Mouse (Mus musculus): ENCODE results near the gene Gm20479. TPM values are rescaled to one million over a fixed set of nuclear protein-coding genes. Genes with fewer than 3 reads are reported as not detected.

Gene Gm20479
- total RNA-seq, 2 experiments from 2014 or later: 0.76 TPM; not detected in 1

DNA sequence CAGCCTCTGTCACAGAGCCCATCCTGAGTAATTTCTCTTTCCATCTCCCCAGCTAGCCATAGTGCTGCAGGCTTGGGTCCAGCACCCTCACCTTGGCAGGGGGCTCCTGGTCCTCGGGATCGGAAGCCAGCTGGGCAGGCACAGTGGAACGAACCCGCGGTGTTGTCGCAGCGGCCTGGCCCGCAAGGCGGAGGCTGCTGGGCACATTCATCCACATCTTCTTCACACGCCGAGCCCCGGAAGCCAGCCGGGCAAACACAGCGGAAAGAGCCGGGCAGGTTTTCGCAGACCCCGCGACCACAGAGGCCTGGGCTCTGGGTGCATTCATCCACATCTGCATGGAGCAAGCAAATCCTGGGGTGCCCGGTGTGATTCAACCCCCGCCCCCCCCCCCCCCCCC, 32.3 kb downstream of the Gm20479 start:
- no peak for DNase-seq
- intact Hi-C loops (cut with DNase I): no loop called here

DNA sequence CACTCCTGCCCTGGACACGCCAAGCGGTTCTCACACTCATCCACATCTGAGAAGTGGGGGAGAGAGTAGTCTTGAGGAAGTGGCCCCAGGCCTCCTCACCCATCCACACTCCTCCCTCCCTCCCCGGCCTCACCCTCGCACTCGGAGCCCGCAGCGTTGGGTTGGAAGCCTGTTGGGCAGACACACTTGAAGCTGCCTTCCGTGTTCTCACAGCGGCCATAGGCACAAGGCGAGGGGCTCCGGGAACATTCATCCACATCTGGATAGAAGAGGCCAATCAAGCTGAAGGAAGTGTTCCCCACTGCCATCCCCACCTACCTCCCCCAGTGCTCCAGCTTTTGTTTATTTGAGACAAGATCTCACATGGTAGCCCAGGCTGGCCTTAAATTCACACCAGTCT, 33.1 kb downstream of the Gm20479 start:
- intact Hi-C loops (cut with DNase I): no loop called here
- DNase-seq: no peak

DNA sequence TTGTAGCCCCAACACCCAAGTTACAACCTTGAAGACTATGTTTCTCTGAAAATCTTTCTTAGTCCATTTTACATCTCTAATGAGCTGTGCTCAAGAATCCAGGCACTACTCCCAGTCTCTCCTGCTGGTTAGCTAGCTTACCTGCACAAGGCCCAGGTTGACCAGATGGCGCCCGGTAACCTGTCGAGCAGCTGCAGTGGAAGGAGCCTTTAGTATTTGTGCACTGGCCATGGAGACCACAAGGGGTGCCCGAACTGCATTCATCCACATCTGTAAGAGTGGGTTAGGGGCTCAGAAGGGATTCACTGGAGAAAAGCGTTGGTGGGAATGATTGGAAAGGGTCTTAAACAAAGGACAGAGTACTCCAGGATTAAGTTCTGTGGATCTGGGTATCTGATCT, 34.2 kb downstream of the Gm20479 start:
- DNase-seq: no peak

GRCm38 (mm10) chr7:27322291-27322690, 34.9 kb downstream of the Gm20479 start:
- intact Hi-C loops (cut with DNase I): no loop called here
- DNase-seq: no peak

More for the DNA sequence above, 34.2 kb downstream of the Gm20479 start:
- intact Hi-C loops (cut with DNase I): no loop called here

DNA sequence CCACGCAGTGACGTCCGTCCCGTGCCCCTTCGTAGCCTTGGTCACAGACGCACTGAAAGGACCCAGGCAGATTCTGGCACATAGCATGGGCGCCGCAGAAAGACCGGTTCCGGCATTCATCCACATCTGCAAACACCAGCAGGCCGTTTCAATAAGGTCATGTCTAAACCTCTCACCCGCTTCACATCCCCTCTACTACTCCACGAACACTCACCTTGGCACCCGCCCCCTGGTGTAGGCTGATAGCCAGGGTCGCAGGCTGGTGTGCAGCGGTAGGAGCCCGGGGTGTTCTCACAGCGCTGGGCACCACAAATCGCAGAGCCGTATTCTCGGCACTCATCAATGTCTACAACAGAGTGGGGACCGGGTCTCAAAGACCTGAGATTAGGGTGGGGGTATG, 37.8 kb downstream of the Gm20479 start:
- no peak for DNase-seq
- intact Hi-C loops (cut with DNase I): no loop called here

- intact Hi-C loops (cut with DNase I): no loop called here
- peak; percentile 68 to 73 for DNase-seq
Measured at GRCm38 (mm10) chr7:27315958-27316357, 41.3 kb downstream of the Gm20479 start.

GRCm38 (mm10) chr7:27314393-27314792, 42.8 kb downstream of the Gm20479 start:
- no peak for DNase-seq
- intact Hi-C loops (cut with DNase I): no loop called here

DNA sequence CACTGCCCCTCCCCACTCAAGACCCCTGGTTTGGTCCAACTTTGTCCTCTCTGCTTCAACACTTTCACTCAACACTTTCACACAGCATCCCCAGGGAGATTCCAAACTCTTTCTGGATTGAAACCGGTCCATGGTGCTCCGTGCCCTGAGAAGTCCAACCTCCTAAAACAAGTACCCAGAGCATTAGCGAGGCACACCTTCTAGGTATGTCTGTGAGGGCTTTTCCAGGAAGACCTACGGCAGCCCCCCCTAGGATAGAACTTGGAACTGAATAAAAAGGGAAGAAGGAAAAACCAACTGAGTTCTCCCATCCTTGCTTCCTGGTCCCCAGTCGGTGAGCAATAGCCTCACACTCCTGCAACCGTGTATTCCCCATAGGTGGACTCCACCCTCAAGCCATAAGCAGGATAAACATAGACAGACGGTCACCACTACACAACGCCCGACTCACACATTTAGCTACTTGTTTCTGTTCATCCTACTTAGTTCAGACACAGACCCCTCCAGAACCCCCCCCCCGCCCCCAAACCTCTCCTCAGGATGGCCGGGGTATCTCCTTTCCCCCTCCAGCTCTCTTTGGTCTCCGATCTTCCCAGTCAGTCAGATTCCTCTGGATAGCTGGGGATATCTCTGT, 45.5 kb downstream of the Gm20479 start:
- intact Hi-C loops (cut with DNase I): loop anchor here (2.0 kb wide), 1 partner anchor 17 kb away; no protein-coding TSS in a partner anchor
- DNase-seq: no peak

DNA sequence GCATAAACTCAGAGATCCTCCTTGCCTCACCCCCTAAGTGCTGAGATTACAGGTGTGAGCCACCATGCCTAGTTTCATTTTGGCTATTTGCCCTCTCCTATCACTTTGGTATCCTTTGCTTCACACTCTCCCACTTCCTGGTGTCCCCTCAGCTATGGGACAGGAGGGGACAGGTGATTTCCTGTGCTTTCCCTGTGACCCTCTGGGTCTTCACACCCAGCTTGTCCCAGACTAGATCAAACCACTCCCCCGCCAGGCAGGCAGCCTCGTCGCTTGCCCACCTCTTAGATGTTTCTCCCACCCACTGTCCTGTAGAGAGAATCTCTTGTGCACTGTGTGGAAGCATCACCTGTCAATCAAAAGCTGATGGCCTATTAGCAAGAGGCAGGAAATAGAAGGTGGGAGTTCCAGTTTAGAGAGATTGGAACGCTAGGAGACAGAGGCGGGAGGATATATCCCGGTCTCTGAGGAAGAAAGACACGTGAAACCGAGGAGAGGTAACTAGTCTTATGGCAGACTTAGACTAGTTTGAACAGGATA, 46.2 kb downstream of the Gm20479 start:
- no peak for DNase-seq
- intact Hi-C loops (cut with DNase I): loop anchor here (2.0 kb wide), 1 partner anchor 18 kb away; no protein-coding TSS in a partner anchor

GRCm38 (mm10) chr7:27310306-27310705, 46.9 kb downstream of the Gm20479 start:
- intact Hi-C loops (cut with DNase I): loop anchor here (2.0 kb wide), 1 partner anchor 18 kb away; no protein-coding TSS in a partner anchor
- peak; percentile 62 to 77 for DNase-seq

DNA sequence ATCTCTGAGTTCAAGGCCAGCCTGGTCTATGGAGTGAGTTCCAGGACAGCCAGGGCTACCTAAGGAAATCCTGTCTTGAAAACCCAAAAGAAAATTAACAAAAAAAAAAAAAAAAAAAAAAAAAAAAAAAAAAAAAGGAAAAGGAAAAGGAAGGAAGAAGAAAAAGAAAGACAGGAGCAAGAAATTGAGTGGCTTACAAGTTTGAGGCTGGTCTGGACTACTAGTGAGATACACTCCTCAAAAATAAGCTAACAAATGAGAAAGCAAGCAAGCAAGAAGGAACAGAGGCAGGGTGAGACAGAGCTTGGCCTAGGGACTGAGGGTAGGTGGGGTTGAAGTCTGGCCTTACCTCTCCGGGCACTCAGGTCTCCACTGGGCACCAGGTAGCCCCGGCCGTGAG, 47.4 kb downstream of the Gm20479 start:
- intact Hi-C loops (cut with DNase I): loop anchor here (2.0 kb wide), 1 partner anchor 19 kb away; no protein-coding TSS in a partner anchor
- DNase-seq: no peak

- intact Hi-C loops (cut with DNase I): no loop called here
- no peak for DNase-seq
Measured at GRCm38 (mm10) chr7:27308821-27309549, 48.2 kb downstream of the Gm20479 start.

GRCm38 (mm10) chr7:27307551-27307950, 49.7 kb downstream of the Gm20479 start:
- no peak for DNase-seq
- intact Hi-C loops (cut with DNase I): no loop called here

GRCm38 (mm10) chr7:27306161-27307160, 50.8 kb downstream of the Gm20479 start:
- peak; percentile 63 to 74 for DNase-seq
- intact Hi-C loops (cut with DNase I): no loop called here

DNA sequence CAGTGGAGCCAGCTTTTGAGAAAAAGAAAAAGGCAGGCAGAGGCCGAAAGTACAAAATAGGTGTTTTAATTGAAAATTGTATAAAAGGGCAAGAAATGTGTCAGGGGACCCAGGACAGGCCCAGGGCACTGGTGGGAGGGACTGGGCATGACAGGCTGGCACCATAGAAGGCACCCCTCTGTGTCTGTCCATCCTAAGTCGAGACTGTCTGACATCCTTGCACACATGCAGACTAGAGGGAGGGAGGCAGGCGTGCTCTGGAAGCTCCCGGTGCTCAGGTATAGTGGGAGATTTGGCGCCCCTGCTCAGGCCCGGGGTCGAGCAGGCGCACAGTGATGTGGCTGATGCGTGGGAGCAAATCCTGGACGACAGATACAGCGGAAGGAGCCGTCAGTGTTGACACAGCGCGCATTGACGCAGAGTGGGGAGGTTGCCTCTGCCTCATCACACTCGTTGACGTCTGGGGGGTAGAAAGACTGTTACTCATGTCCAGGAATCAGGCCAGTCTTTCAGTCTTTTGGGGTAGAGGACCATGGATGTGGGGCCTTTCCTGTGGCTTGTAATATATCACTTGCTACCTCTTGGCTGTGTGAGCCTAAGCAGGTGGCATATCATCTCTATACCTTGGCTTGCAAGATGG, 52.0 kb downstream of the Gm20479 start:
- DNase-seq: no peak
- intact Hi-C loops (cut with DNase I): no loop called here

Other genes with a start within 250 kb of the Gm20479 start
- gene Cyp2f2, start 237.5 kb downstream of the Gm20479 start, total RNA-seq (2021): 10 to 100 TPM in 1 of 2 experiments, under 1 TPM in 1; 0.12 to 25.5 TPM
- not detected for gene Cyp2t4, start 203.7 kb downstream of the Gm20479 start, total RNA-seq (2021)
- 10 to 100 TPM; 60.1 to 60.6 TPM for gene Egln2, start 190.6 kb downstream of the Gm20479 start, total RNA-seq (2021)
- gene Rab4b, start 178.5 kb downstream of the Gm20479 start, total RNA-seq (2021): 10 to 100 TPM; 21.9 to 22.1 TPM
- gene Gm21983, start 176.3 kb downstream of the Gm20479 start, total RNA-seq (2021): not detected
- gene Mia, start 176.3 kb downstream of the Gm20479 start, total RNA-seq (2021): not detected
- gene BC024978, start 161.6 kb downstream of the Gm20479 start, total RNA-seq (2021): 10 to 100 TPM; 12.3 to 12.5 TPM
- gene Snrpa, start 161.1 kb downstream of the Gm20479 start, total RNA-seq (2021): 10 to 100 TPM; 38.9 to 47.7 TPM
- gene Itpkc, start 128.8 kb downstream of the Gm20479 start, total RNA-seq (2021): 1 to 10 TPM; 4.5 to 5.5 TPM
- gene Coq8b, start 124.4 kb downstream of the Gm20479 start, total RNA-seq (2021): 1 to 10 TPM; 7.0 to 8.8 TPM
- gene Numbl, start 99.0 kb downstream of the Gm20479 start, total RNA-seq (2021): 1 to 10 TPM; 7.9 to 8.5 TPM
- gene Ltbp4, start 19.7 kb downstream of the Gm20479 start, total RNA-seq (2021): 100 to 1,000 TPM; 354 to 358 TPM
- 1 to 10 TPM; 8.6 to 9.7 TPM for gene Shkbp1, start 1.4 kb downstream of the Gm20479 start, total RNA-seq (2021)
- under 1 TPM; 0.14 to 0.20 TPM for gene Sptbn4, start 90.3 kb upstream of the Gm20479 start, total RNA-seq (2021)
- 10 to 100 TPM; 34.3 to 34.9 TPM for gene Blvrb, start 90.6 kb upstream of the Gm20479 start, total RNA-seq (2021)
- 1 to 10 TPM; 7.6 to 8.5 TPM for gene Sertad3, start 116.3 kb upstream of the Gm20479 start, total RNA-seq (2021)
- 10 to 100 TPM; 10.9 to 11.4 TPM for gene Sertad1, start 129.5 kb upstream of the Gm20479 start, total RNA-seq (2021)
- 1 to 10 TPM; 1.4 to 2.8 TPM for gene Prx, start 141.9 kb upstream of the Gm20479 start, total RNA-seq (2021)
- gene Hipk4, start 165.8 kb upstream of the Gm20479 start, total RNA-seq (2021): under 1 TPM; 0.32 to 0.55 TPM
- 10 to 100 TPM; 29.0 to 31.8 TPM for gene Pld3, start 195.8 kb upstream of the Gm20479 start, total RNA-seq (2021)
- 10 to 100 TPM; 53.0 to 62.2 TPM for gene 2310022A10Rik, start 195.8 kb upstream of the Gm20479 start, total RNA-seq (2021)
- gene Akt2, start 234.1 kb upstream of the Gm20479 start, total RNA-seq (2021): 100 to 1,000 TPM; 169 to 170 TPM

Measured in heart, postnatal 14 days (tissue).